Mouse (Mus musculus): ENCODE results near the gene Aqp6.

Aqp6 gene

DNA sequence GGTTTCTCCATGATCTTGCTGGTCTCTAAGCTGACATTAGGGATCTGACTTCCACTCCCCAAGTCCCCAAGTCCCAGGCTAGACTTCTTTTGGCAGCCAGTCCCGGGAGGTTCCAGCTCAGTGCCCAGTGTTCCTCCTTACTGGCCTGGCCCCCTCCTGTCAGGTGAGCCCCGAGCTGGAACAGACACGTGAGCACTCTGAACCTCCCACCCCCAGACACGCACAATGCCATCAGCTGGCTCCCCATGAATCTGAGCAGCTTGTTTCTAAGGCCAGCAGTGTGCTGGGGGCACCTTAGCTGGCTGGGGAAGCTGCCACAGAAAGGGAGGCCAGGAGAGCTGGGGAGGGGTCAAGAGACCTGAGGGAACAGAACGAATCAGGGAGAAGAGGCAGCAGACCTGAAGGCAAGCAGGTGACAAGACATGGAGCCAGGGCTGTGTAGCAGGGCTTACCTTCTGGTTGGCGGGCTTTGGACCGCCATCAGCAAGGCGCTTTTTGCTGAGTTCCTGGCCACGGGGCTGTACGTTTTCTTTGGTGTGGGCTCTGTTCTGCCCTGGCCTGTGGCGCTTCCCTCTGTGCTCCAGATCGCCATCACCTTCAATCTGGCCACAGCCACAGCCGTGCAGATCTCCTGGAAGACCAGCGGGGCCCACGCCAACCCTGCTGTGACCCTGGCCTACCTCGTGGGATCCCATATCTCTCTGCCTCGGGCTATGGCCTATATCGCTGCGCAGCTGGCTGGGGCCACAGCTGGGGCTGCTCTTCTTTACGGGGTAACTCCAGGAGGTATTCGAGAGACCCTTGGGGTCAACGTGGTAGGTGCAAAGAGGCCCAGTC lies at the start of gene Aqp6:
TSS of gene Aqp6 (plus strand) at position 415 of the 837 bp plus-strand sequence.
- DNase-seq (ENCODE audit: low spot score in 2 of 2): peak in 1 of 2 experiments; percentile 7

DNA sequence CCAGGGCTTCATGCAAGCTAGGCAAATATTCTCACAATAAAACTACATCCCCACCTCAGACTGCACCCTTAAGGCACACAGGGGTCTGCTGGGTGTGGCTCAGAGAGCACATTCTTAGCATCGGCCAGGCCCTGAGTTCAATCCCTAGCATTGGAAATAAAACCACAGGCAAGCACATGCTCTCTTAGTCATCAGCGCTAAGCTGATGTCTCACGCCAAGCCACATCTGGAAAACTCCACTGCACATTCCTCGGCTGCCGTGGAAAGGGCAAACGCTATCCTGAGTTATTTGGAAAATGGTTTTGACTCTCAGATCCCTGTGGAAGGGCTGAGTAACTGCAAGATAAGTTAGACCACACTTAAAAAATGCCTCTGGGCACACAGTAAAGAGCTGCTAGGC lies 47.4 kb upstream of the Aqp6 start:
- no peak for DNase-seq (ENCODE audit: low spot score in 2 of 2)

DNA sequence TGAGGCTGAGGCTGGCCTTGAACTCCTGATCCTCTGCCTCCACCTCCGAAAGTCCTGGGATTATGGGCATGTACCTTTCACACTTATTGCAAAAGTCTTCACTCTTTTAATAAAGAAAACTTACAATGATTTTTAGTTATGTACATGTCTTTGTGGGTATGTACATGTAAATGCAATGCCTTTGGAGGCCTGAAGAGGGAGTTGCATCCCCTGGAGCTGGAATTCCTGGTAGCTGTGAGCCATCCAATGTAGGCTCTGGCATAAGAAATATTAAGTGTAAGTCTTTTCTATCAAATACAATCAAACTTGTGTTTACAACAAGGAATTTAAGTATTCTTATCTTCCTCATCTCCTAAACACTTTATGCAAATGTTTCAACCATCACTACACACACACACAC lies 42.3 kb upstream of the Aqp6 start:
- no peak for DNase-seq (ENCODE audit: low spot score in 2 of 2)

DNA sequence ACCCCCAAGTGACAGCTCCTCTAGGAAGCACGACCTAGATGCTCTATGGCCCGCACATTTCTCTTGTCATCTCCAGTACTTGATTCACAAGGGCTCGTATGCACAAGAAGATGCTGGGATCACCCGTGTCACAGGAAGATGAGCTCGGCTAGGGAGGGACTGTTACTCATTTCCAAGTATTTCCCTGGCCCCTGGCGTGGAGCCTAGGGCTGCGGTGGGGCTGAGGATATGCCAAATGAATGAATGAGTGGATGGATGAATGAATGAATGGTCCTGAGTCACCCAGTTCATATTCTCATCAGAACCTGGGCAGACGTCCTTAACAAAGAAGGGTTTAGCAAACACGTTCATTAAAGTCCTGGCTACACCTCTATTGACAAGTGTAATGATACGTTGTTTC lies 41.0 kb upstream of the Aqp6 start:
- DNase-seq (ENCODE audit: low spot score in 2 of 2): no peak

DNA sequence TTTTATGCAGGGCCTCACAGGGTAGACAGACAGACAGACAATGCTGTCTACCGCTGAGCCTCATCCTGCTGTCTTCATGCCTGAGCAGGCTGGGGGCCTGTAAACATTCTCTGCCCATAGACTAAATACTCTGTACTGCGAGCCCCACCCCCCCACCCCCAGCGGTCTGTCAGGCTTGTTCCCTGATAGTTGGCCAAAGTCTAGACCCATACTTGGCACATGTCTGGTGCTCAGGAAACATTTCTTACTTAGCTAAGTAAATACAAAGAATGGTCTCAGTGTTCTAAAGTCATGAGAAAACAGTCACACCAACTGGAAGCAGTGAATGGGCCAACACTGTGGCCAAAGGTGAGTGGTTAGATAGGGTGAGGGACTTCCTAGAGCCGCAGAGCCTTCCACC lies 33.8 kb upstream of the Aqp6 start:
- no peak for DNase-seq (ENCODE audit: low spot score in 2 of 2)

DNA sequence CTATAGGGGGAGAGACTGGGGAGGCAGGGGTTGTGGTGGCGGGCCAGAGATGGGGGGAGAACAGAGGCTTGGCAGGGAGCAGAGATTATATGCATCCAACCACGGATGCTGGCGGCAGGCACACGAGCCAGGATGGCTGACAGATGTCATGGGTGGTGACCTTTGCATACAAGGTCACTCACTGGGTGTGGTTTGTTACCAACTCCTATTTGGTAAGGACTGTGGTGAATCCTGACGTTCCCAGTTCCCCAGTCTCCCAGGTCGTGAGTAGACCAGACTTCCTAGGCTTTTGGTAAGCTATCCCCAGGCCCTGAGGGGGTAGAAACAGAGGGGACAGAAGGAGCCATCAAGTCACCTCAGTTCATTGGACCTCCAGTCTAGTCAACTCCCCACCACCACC lies 32.5 kb upstream of the Aqp6 start:
- no peak for DNase-seq (ENCODE audit: low spot score in 2 of 2)

DNA sequence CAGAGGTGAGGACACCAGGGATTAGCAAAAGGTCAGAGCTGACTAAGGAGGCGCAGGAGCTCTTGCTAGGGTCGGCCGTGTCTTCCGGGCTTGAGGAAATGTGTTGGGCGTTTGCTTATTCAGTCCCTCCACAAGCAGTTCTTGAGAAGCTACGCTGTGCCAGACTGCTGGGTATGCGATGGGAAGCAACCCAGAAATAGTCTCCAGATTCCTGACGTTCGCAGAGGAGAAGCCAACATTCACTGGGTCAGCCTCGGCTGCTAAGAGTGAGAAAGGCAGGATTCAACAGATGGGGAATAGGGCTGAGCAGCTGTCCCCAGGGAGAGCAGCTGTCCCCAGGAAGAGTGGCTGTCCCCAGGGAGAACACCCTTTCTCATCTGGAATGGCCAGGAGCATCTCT lies 32.1 kb upstream of the Aqp6 start:
- DNase-seq (ENCODE audit: low spot score in 2 of 2): peak in 1 of 2 experiments; percentile 17

DNA sequence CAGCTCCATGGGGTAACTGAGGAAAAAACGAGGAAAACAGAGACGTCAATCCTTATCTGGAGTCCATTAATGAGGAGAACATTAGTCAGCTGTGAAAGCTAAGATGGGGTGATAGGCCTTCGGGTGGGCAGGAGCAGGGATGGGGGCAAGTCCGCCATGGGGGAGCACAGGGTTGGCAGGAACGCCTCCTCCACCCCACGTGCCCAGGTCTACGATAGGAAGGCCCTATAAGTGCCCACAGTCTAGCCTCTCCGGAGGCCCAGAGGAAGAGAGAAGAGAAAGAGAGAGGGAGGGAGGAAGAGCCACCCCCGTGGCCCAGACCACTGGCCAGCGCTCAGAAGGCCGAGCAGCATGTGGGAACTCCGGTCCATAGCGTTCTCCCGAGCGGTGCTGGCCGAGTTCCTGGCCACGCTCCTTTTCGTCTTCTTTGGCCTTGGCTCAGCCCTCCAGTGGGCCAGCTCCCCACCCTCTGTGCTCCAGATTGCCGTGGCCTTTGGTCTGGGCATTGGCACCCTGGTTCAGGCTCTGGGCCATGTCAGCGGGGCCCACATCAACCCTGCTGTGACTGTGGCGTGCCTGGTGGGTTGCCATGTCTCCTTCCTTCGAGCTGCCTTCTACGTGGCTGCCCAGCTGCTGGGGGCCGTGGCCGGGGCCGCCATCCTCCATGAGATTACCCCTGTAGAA lies 22.3 kb upstream of the Aqp6 start, which contains the start of gene Aqp2:
TSS of gene Aqp2 (plus strand) at position 254 of the 684 bp plus-strand sequence.
- DNase-seq (ENCODE audit: low spot score in 2 of 2): no peak

DNA sequence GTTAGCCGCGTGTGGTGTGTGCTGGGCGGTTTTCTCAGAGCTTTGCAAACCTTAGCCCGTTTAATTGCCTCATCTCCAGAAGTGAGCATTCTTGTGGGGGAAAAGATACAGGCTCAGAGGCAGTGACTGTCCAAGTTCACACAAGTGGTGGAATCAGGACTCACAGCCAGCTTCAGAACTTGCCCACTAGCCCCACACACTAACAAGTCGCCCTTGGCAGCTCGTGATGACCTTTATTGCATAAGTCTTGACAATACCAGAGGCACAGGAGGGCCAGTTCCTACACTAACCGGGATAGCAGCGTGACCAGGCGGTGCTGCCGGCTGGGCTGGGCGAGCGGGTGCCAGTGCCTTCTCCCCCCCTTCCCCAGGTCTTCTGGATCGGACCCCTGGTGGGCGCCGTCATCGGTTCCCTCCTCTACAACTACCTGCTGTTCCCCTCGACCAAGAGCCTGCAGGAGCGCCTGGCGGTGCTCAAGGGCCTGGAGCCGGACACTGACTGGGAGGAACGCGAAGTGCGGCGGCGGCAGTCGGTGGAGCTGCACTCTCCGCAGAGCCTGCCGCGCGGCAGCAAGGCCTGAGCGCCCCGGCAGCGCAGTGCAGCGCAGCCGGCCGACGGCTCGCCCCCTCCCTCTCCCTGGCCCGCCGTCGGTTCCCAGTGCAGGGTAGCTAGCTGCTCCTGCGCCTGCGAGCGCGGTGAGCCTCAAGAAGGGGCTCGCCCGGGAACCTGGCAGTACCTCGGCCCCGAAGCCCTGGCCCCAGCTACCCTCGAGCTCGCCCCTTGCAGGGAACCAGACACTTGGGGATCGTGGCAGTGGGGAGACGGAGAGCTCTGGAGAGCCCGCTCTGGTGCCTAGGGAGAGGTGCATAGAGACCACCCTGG lies 17.5 kb upstream of the Aqp6 start:
- no peak for DNase-seq (ENCODE audit: low spot score in 2 of 2)

DNA sequence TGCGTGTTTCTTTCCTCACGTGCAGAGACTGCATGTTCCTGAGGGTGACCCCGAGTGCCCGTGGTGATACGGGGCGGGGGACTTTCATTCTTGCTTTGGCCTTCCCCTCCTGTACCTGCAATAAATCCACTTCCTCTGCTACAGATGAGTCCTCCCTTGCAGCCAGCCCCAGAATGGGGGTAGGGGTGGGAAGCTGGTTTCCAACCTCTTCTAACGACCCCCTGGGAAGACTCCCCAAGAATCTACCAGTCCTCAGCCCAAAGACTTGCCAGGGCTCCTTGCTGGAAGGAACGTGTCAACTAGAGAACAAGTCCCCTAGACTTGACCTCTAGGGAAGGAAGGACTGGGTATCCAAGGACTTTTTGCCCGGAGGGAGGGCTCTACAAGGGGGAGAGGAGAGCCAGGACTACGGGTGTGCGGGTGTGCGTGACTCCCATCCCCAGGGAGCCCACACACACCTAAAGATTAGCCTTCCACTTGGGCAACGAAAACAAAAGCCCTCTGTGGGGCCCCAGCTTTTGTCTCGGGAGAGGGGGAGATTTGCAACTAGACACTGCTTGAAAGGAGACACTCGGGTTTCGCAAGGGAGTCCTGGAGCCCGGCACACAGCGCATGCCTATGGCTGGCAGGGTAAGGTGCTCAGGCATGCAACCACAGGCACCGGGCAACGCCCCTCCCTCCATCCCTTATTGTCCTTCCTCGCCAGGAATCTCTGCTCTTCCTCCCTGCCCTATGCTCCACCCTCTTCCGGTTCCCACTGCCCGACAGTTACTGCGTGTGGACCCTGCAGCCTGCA lies 16.6 kb upstream of the Aqp6 start:
- DNase-seq (ENCODE audit: low spot score in 2 of 2): no peak

DNA sequence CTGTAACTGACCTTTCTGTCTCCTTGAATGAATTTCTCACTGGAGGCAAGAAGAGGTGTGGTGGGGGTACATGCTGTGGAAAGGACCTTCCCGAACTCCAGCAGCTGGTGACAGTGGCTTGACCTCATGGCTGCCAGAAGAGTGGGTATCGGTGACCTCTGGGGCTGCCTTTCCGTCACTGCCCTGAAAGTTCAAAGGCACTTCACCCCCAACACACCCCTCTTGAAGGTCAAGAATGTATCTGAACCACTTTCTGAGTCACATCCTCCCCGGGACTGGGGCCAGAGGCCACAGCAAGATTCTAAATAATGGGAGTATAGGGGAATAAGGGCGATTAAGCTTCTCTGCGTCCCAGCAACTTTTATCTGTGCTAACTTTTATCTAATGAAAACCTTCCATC lies 15.5 kb upstream of the Aqp6 start:
- no peak for DNase-seq (ENCODE audit: low spot score in 2 of 2)

DNA sequence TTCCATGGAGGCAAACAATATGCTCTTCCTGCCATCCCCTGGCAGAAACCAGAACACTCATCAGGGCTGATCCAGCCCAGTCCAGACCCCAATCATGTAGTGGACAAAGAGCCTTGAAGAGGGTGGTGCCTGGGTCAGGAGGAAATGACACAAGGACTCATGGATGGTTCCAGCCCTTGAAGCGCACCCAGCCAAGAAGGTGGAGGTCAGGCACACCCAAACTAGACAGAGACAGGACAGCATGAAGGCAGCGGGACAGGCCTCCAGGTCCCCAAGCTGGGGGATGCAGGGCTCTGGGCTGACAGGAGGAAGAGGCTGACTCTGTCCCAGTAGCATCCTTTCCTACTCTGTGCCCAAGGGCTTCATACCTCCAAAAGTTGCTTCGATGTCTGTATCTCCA lies 14.7 kb upstream of the Aqp6 start:
- DNase-seq (ENCODE audit: low spot score in 2 of 2): no peak

DNA sequence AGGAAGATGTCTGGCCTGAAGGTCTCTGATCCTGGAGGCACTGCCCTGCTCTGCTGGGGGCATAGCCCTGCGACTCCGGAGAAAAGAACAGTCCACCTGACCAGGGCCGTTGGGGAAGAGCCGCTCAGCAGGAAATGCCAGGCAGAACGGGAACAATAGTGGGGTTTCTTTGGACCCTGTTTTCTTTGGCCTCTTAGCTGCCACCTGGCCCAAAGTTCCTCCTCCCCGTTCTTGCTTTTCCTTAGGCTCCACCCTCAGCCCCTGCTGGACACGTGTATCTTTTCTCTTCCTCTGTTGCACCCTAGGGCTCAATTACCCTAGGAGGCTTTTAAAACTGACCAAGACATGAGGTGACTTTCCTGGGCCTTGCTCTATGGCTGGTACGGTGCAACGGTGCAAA lies 12.0 kb upstream of the Aqp6 start:
- DNase-seq (ENCODE audit: low spot score in 2 of 2): no peak

DNA sequence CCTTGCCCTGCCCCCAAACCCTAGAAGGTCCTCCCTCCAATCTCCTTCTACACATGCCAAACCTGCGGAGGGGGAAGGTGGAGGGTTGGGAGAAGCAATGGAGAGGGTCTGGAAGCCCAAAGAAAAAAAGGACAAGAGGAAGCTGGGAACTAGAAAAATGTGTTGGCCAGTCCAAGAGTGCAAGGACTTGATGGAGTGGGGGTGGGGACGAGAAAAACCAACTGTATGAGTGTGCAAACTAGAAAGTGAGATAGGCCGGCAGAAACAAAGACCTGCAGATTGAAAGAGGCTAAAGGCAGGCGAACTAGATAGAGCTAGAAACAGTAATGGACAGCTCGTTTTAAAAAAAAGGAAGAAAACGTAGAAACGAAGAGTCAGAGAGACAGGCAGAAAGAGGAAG lies 11.5 kb upstream of the Aqp6 start:
- DNase-seq (ENCODE audit: low spot score in 2 of 2): no peak

DNA sequence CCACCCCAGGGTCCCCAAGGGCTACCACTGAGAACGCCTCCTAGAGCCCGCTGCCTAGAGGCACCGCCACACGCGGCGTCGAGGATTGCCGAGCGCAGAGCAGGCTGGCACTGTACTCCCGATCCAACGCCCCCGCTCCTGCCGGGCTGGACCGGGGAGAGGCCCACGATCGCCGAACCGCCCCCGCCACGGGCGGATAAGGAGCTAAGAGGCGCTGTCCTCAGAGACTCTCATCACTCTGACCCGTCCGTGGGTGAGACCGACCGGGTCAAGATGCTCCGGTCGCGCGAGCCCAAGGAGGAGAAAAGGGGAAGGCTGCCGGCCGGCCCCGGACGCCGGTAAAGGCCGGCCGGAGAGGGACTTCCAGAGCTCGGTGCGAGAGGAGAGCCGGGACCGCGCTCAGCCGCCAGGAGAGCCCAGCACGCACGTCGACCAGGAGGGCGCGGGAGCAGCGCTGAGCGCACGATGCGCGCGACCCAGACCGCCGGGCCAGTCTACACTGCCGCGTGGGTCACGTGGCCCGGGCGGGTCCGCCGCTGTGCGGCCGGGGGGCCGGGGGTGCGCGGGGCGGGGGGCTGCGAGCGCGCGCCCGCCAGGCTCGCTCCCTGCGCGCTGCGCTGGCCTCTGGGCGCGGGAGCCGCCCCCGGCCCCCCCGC lies 10.6 kb upstream of the Aqp6 start, which contains the start of gene Aqp5:
TSS of gene Aqp5 (plus strand) at position 354 of the 656 bp plus-strand sequence.
- DNase-seq (ENCODE audit: low spot score in 2 of 2): no peak

DNA sequence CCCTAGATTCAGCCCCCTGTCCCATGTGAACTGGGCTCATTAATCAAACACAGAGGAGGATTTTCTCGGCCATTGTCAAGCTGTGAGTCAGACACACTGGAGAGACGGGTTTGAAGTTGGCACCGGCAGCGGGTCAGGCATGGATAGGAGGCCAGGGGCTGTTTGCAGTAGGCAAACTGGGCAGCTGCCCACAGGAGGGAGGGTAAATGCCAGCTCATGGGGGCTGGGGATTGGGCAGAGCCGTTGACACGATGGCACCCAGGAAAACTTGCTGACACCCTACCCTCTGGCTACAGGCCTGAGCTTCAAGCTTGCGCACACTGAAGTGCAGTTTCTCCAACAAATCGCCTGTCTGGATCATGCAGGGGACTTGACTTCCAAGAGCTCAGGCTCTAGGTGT lies 9.0 kb upstream of the Aqp6 start:
- no peak for DNase-seq (ENCODE audit: low spot score in 2 of 2)

DNA sequence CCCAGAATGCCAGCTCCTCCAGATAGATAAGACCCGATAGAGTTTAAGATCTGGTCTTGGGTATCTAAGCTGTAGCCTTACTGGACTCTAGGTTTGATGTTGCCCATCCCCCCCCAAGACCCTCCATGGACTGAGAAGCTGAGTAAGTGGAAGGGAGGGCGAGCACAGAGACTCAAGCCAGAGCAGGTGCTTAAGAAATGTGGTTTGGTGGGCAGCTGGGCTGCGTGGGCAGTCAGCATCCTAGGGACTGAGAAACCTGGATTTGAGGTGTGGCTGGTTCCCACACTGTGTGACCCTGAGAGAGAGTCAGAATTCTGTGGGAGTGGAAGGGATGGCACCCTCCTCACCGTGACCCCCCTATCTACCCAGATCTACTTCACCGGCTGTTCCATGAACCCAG lies 8.3 kb upstream of the Aqp6 start:
- DNase-seq (ENCODE audit: low spot score in 2 of 2): no peak

DNA sequence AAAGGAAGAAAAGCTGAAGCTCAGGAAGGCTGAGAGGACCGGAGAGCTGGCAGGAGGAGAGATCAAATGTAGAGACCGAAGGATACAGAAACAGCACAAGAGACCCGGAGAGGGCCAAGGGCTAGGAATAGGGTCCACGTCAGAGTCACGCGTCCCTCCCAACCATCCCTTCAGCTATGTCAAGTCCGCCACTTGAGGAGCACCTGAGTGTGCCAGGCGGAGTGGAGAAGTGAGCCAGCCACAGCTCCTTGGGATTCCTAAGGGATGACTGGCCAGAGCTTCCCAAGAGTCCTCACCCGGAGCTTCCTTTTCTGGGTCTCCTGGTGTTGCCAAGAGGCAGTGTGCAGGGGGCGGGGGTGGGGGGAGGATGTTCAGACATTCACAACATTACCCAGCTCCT lies 6.2 kb upstream of the Aqp6 start:
- no peak for DNase-seq (ENCODE audit: low spot score in 2 of 2)

DNA sequence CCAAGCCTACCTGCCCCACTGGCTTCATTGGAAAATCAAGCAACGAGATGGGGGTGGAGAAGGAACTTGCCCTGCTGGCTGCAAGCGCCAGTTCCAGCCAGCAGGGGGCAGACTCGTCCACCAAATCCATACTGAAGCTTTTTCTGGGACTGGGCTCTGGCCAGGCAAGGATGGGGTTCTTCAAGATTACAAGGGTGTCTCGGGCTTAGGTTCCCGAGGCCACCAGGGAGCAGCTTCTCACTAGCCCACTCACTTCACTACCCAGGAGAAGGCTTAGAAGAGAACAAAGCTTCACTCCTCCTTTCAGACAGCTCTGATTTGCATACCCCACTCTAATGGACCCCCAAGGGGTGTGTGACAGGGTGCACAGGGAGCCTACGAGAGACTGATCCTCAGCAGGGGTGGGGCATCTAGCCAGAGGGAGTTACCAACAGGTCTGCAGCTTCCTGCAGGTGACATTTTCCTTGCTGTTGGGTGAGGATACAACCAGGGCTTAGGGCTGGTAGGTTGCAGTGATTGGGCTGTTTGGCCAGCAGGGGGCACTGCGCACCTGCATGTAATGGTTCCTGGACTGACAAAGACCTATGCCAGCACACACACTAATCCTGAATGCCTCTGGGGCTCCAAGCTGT lies 5.0 kb upstream of the Aqp6 start:
- peak; percentile 79 to 87 for DNase-seq (ENCODE audit: low spot score in 2 of 2)

DNA sequence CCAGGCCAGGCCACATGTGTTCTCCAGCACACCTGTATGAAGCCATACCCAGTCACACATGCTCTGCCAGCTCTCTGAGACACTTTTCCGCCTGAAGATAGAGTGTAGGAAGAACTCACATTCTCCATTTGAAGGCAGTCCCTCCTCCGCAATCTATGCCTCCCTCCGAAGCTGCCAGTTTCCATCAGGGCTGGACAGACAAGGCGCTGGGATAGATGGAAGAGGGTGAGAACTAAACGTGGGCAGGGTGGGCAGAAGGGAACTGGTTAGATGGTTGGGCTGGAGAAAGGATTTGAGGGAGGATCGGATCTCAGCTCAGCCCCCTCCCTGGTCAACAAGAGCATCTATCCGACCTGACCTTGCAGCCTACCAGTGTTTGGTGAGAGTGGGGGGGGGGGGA lies 4.4 kb upstream of the Aqp6 start:
- DNase-seq (ENCODE audit: low spot score in 2 of 2): no peak
